Mouse (Mus musculus): Measurements from ENCODE around the gene C2cd2.
"Not testable (repeated sequence)": the region's sequence is repeated elsewhere in the genome, so short reads cannot be mapped to it uniquely, and the experiment has no call there.

C2cd2 gene

DNA sequence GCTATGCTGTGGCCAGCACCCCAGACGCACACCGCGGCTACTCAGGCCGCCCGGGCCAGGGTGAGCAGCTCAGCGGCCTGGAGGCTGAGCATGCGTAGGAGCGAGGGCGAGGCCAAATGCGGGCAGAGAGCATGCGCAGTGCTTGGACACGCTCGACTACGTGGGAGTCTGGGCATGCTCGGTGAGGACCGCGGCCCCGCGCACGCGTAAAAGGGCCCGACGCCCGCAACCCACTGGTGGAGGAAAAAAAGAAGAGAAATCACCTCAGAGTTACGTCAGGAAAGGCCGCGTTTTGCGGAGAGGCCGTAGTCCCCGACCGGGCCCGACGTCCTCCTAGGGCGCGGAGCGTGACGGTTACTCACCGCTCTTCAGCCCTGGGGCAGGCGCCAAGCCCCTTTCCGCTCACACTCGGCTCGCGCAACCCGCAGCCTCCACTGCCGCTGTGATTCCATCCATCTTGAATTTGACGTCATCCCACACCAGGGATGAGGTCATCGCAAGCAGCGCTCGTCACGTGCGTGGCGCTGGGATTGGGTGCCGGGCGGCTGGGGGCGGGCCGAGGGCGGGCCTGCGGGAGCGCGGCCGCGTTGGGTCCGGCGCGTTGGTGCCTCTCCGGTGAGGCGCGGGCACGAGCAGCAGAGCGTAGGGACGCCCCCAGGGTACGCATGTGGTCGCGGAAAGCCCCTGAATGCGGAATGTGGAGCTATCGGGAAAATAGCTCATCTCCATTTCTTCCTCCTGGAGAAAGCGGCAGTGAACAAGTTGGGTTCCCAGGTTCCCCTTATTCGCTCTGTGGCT is at the start of gene C2cd2, which contains the start of gene Zbtb21:
Gene C2cd2, minus strand, starts transcription at position 448 of the 798 bp plus-strand sequence.
Gene Zbtb21, minus strand, starts transcription at position 472 of the 798 bp plus-strand sequence.
- ChIA-PET POLR2A (interaction anchor here in 3 of 4 experiments (0.6 to 9.0 kb wide), 51 partner anchors 8 to 1998 kb away, joined by 3 to 86 read pairs (median 4); partner anchors contain the start of genes A630089N07Rik (in 3 of the 3), B230307C23Rik (in 2 of the 3) and Prdm15 (in 1 of the 3)), CTCF (interaction anchor here in 2 of 4 experiments (0.6 kb wide), 2 partner anchors 76 to 650 kb away, joined by 3 read pairs; no protein-coding TSS in a partner anchor)

DNA sequence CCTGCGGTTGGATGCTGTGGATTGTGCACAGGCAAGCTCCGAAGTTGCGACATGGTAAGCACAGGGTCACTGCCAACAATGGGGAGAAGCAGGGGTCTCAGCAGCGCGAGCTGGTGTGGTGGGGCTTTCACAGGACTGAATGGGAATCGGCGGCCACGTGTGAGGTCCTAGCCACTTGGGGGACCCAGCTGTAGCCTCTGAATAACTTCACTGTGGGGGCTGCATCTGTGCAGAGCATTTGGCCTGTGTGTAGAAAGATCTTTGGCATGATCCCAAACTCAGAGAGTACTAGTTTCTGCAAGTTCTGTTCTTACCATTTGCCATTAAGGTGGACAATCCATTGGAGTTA is 35.0 kb upstream of the C2cd2 start:
- ChIA-PET CTCF (interaction anchor here in 2 of 4 experiments (1.1 to 1.4 kb wide), 2 partner anchors 12 to 685 kb away, joined by 3 read pairs; no protein-coding TSS in a partner anchor), POLR2A (interaction anchor here in 3 of 4 experiments (0.7 to 3.6 kb wide), 29 partner anchors 9 to 338 kb away, joined by 3 to 59 read pairs (median 6); partner anchors contain the start of genes C2cd2 (in 3 of the 3), Zbtb21 (in 3 of the 3) and A630089N07Rik (in 1 of the 3))

DNA sequence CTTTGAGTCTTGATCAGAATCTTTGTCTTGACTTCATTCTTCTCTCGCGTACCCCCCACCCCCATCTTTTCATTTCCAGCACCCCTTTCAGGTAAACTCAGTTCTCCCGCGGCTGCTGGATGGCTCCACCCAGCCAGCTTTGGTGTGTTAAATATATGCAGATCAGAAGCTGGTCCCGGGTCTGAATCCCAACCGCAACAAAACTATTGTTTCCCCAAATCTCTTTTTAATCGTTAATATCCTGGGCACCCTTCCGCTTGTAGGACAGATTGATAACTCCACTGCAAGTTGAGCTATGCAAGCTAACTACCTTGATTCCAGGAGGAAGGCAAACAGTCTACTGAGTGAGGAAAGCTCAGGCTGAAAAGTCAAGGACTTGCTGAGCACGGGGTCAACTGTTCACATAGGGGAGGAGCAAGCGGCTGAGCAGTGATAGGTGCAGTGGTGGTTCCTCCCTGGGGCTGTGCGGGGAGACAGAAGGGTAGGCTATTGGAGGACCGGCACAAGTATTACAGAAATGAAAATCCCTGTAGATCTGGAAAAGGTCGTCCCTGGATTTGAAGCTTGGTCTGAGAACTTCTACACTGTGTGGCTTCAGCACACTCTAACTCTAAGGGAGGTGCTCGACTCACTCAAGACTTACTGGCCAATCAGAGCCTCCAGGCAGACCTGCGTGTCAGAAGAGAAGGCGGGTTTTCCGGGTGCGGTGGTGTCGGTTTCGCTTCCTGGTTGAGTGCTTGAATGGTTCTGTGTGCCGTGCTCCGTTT is 34.4 kb upstream of the C2cd2 start, which contains the start of gene B230307C23Rik:
Gene B230307C23Rik, plus strand, starts transcription at position 700 of the 767 bp plus-strand sequence.
- POLR2A ChIA-PET = interaction anchor here (0.5 to 3.6 kb wide), 56 partner anchors 7 to 1316 kb away, joined by 3 to 59 read pairs (median 4); partner anchors contain the start of genes C2cd2 (in 3 of the 4), Zbtb21 (in 3 of the 4), A630089N07Rik (in 2 of the 4) and Prdm15 (in 2 of the 4)
- CTCF ChIA-PET = interaction anchor here in 3 of 4 experiments (0.6 to 1.4 kb wide), 6 partner anchors 11 to 684 kb away, joined by 3 read pairs; no protein-coding TSS in a partner anchor

DNA sequence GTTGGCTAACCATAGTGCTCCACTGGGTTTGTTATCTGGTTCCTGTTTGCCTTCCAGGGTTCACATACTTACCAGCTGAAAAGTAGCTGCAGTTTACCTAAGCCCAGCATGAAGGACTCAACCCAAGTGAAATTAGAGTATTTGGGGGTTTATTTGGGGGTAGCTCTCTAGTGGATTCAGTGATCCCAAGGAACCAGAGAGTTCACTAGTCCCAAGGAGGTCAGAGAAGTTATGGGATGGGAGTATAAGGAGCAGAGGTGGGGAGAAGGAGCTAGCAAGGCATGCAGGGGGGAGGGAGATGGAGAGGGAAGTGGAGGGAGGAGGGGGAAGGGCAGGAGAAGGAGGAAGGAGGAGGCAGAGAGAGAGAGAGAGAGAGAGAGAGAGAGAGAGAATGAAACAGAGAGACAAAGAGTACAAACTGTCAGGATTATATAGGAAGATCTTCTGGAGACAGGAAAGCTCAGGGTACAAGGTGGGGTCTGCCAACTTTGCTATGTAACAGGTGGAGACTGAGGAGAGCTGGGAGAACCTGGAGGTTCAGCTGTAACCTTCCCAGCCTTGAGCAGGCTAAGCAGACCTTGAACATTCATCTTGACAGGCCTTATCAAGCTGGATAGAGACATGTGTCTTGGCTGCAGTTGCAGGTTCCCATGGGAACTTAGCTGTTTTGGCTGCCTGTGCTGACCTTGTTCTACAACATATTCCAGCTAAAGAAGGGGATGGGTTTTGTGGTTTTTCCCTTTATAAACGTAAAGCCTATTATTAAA is 33.6 kb upstream of the C2cd2 start:
- ChIA-PET POLR2A (interaction anchor here (0.5 to 3.6 kb wide), 55 partner anchors 8 to 1315 kb away, joined by 3 to 59 read pairs (median 4); partner anchors contain the start of genes C2cd2 (in 3 of the 4), Zbtb21 (in 3 of the 4), A630089N07Rik (in 2 of the 4) and Prdm15 (in 2 of the 4)), CTCF (interaction anchor here in 3 of 4 experiments (0.6 to 1.4 kb wide), 9 partner anchors 10 to 683 kb away, joined by 3 read pairs; no protein-coding TSS in a partner anchor)

DNA sequence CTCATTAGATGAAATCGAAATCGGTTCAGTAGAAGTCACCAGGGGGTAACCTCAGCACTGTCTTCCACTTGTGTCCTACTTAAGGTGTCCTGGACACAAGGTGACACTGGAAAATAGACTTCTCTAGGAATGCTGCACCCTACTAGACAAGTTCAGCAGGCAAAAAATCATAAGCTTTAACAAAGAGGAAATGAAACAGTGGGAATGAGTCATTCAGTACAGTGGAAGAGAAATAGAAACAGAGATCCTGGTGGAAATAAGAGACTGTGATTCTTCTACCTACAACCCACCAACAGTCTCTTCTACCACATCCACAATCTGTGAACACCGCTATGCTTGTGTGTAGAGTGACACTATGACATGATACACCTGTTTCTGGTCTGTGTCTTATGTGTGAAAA is 30.1 kb upstream of the C2cd2 start:
- POLR2A ChIA-PET = interaction anchor here in 1 of 4 experiments (1.1 kb wide), 1 partner anchor 12 kb away, joined by 3 read pairs; no protein-coding TSS in a partner anchor
- CTCF ChIA-PET = not testable (repeated sequence)

DNA sequence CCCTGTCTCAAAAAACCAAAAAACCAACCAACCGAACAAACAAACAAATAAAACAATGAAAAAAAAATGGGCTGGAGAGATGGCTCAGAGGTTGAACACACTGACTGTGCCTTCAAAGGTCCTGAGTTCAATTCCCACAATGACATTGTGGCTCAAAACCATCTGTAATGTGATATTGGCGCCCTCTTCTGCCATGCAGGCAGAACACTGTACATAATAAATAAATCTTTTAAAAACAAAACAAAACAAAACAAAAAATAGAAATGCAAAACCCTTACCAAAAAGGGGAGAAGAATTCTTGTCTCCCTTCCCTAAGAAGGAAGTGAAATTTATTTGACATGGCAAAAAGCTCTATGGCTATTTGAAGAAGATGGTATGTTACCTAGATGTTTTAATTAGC is 29.1 kb upstream of the C2cd2 start:
- CTCF ChIA-PET = no interaction called here
- POLR2A ChIA-PET = no interaction called here

DNA sequence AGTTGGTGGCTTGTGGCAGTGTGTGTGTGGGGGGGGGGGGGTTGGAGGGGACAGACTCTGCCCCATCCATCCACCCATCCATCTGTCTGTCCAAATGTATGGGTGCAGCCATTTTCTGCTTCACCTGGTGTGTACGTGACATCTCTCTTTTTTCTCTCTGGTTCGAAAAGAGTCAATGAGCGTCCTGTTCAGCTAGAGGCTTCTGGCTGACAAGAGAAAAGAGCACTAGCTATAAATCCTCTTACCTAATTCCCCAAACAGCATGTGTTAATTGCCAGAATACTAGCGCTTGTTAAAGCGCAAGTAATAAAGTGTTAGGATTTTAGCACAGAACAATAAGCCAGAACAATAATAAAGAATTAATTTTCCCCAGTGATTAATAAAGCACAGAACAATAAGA is 22.2 kb upstream of the C2cd2 start:
- ChIA-PET CTCF (no interaction called here), POLR2A (interaction anchor here in 2 of 4 experiments (1.8 to 2.9 kb wide), 2 partner anchors 11 to 22 kb away, joined by 5 to 11 read pairs; partner anchors contain the start of genes C2cd2 (in 1 of the 2) and Zbtb21 (in 1 of the 2))

DNA sequence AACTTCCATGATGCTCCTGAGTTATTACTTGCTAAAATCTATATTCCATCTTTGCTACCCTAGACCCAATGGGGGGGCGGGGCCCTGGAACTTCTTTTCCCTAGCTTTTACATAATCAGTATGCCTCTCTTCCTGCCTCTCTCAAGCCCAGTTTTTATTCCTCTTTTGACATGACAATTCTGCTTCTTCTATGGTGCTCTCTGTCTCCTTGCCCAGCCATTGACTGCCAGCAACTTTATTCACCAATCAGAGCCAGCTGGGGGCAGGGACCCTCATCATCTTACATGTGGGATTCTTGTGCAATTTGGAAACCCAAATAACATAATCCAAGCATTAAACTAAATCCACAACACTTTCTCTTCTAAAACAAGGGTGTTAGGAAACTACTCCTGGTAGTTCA is 19.0 kb upstream of the C2cd2 start:
- CTCF ChIA-PET = no interaction called here
- POLR2A ChIA-PET = interaction anchor here in 1 of 4 experiments (2.7 to 10.0 kb wide), 2 partner anchors 15 to 17 kb away, joined by 7 to 86 read pairs; partner anchors contain the start of genes B230307C23Rik, C2cd2 and Zbtb21

DNA sequence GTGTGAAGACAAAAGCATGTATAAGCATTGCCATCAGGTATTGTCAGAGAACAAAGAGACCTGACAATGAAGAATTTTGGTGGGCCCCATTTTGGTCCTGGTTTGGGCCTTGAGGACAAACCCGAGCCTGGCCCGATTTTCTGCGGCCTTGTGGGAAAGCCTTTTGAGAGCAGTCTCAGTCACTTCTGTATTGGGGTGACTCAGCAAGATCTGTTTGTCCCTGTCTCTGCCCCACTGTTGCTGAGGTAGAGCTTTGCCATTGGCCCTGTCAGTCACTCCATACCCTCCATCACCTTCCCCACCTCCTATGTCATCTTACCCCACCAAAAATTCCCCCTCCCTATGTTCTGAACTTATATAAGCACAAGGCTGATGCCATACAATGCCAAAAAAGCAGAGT is 15.3 kb upstream of the C2cd2 start:
- POLR2A ChIA-PET = interaction anchor here in 2 of 4 experiments (0.6 to 10.0 kb wide), 9 partner anchors 12 to 103 kb away, joined by 3 to 86 read pairs (median 4); partner anchors contain the start of genes C2cd2 (in 2 of the 2), Zbtb21 (in 2 of the 2) and B230307C23Rik (in 1 of the 2)

DNA sequence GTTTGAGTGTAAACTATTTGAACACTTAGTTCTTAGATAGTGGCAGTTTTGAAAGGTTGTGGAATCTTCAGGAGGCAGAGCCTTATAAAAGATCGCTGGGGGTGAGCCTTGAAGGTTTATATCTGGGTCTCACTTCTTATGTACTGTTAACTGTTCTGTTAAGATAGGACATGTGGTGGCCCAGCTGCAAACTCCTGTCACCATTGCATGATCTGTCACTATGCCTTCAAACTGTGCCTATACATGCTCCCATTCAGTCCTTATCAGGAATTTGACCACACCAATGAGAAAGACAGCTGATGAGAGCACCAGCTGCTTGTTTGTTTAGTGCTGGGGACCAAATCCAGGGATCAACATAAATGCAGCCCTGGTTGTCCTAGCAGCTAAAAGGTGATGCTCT is 14.9 kb upstream of the C2cd2 start:
- POLR2A ChIA-PET = interaction anchor here in 2 of 4 experiments (0.6 to 10.0 kb wide), 7 partner anchors 12 to 103 kb away, joined by 3 to 86 read pairs (median 4); partner anchors contain the start of genes C2cd2 (in 2 of the 2), Zbtb21 (in 2 of the 2) and B230307C23Rik (in 1 of the 2)
- CTCF ChIA-PET = no interaction called here

More for the DNA sequence above, 15.3 kb upstream of the C2cd2 start:
- CTCF ChIA-PET = no interaction called here

DNA sequence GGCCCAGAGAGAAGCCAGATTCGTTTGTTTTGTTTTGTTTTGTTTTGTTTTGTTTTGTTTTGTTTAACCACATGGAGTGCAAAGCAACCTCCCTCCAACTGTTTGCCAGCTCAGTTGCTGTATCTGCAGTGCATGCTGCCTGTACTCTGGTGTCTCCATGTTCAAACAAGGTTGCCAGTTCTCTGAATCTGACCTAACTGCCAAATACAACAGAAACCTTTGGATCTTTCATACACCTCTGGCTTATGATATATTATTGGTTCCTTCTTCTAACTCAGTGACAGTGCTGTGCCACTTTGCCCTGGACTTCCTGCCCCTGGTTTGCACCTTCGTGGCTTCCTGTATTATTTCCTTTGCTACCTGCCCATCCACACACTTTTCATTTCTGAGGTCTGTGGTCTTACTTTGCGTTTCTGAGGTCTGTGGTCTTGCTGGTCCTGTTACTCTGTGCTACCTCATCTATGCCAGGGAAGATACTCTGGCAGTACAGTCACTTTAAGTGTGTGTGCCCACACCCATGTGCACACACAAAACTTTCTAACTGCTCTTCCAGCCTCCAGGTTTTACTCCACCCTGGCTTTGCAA is 1.6 kb upstream of the C2cd2 start:
- CTCF ChIA-PET = no interaction called here
- POLR2A ChIA-PET = interaction anchor here in 3 of 4 experiments (0.6 to 9.0 kb wide), 12 partner anchors 12 to 266 kb away, joined by 3 to 86 read pairs (median 28); partner anchors contain the start of genes B230307C23Rik (in 2 of the 3) and A630089N07Rik (in 1 of the 3)

DNA sequence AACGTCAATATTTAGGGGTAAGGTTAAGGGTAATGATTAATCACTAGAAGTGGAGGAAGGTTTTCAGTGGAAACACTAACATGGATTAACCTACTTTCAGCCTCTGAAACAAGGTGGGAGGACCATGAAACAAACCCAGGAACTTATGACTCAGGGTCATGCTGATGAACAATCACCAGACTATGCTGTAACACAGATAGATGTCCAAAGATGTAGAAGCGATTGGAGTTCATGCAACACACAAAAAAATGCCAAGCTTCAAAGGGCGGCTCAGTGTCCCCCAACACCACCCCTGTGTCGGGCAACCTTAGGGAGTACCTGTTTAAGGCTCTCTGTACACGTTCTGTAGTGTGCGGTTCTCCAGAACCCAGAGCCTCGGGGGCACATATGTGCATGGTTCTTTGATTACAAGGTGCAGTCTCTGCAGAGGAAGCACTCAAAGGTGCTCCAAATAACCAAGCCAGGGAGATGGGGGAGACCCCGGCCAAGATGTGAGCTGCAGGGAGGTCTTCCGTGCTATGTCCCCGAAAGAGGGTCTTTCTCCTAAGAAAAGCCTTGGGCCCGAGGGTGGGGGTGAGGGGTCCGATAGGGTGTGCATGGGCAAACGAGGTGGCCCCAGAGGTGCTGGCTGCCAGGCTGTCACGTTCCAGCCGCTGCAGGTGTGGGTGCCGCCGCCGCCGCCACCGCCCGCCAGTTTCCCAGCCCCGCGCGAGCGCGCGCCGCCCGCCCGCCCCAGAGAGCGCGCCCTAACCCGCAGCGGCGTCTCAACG is 832 bp downstream of the C2cd2 start:
- CTCF ChIA-PET = no interaction called here
- POLR2A ChIA-PET = interaction anchor here in 3 of 4 experiments (0.6 to 9.0 kb wide), 31 partner anchors 10 to 121 kb away, joined by 3 to 86 read pairs (median 6); partner anchors contain the start of genes B230307C23Rik (in 2 of the 3), A630089N07Rik (in 1 of the 3) and Prdm15 (in 1 of the 3)

DNA sequence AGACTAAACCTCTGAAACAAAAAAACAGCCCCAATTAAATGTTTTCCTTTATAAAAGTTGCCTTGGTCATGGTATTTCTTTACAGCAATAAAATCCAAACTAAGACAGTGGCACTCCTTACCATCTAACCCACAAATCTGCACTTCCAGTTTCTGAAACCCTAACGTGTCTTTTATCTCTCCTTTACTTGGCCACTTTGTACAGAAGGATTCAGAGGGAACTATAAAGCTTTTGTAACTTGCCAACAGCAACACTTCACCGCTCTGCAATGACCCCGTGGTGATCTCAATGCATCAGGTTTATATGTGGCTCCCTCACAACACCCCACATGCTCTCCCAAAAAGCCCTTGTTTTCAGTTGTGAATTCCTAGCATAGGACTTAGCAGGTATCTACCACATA is 2.0 kb downstream of the C2cd2 start:
- POLR2A ChIA-PET = interaction anchor here in 2 of 4 experiments (1.4 to 9.0 kb wide), 10 partner anchors 9 to 66 kb away, joined by 3 to 86 read pairs (median 33); partner anchors contain the start of gene B230307C23Rik (in 1 of the 2)
- CTCF ChIA-PET = no interaction called here

DNA sequence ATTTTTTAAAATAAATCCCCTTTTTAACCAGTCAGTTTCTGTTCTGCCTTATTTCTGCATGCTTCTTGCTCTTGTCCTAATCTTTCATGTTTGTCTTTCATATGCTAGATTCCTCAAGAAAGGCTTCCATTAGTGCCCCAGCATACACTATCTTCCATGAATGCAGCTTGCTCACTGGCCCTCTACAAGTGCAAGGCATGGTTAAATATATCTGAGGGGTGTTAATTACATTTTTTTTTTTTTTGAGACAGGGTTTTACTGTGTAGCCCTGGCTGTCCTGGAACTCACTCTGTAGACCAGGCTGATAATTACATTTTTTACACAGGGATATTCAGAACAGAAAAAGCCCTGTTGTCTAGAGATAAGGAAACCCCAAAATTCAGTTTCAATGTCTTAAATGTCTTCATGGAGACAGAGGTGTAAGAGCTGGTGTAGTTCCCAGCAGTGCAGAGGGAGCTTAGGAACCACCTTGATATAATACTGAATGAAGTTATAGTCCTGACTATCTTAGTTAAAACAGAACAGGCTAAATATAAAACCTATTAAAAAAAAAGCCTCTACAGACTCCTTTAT is 3.9 kb downstream of the C2cd2 start:
- ChIA-PET POLR2A (interaction anchor here in 2 of 4 experiments (0.8 to 6.0 kb wide), 11 partner anchors 7 to 40 kb away, joined by 3 to 57 read pairs (median 6); partner anchors contain the start of gene B230307C23Rik (in 1 of the 2)), CTCF (no interaction called here)

DNA sequence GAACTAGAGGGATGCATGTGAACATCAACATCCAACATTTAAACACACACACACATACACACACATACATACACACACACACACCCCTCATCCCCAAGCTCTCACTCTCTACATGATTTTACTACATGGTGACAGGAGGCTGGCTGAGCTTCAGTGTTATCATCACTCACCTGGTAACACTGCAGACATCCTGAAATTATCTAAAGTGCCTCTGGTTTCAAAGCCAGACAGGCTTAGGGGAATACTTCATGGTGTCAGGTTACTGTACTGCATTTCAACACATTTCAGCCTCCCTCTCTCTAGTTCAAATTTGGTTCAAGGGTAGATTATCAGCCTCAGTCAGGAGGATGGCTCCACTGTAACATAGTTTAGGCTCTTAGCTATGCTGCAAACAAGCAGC is 4.8 kb downstream of the C2cd2 start:
- ChIA-PET CTCF (no interaction called here), POLR2A (interaction anchor here in 2 of 4 experiments (0.8 to 3.8 kb wide), 10 partner anchors 14 to 40 kb away, joined by 3 to 19 read pairs (median 4); partner anchors contain the start of gene B230307C23Rik (in 1 of the 2))

DNA sequence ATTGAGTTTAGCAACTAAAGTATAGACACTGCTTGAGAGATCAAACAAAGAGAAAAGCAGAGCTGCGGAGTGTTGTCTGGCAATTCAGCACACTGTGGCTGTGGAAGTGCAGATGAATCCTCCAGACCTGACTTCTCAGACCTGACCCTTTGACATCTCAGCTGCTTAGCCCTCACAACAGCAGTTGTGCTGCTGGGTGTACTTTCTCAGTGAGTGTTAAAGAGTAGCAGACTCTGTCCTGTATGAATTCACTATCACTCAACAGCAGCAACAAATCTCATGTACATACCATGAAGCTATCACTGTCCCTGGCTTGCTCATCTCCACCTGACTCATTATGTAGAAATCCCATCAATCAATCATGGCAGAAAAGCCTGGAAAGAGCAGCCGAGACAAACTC is 6.4 kb downstream of the C2cd2 start:
- CTCF ChIA-PET = no interaction called here
- POLR2A ChIA-PET = interaction anchor here in 2 of 4 experiments (0.6 to 3.8 kb wide), 4 partner anchors 21 to 34 kb away, joined by 4 to 19 read pairs (median 6); no protein-coding TSS in a partner anchor

All from embryonic stem cell, embryonic (primary cell).